Mouse (Mus musculus) heart, embryonic 13.5 days (tissue): ENCODE results near the gene Fto. TPM values are rescaled to one million over a fixed set of nuclear protein-coding genes. Genes with fewer than 3 reads are reported as not detected.

Experiments
- ATAC-seq: fragments of 200-750 bp; cut with Nextera tagmentation; 2 replicates; pipeline ENCODE4 v1.8.0; 2017; ENCODE audit warnings: moderate TSS enrichment; ENCODE audit not compliant: insufficient number of reproducible peaks, low FRiP score, low TSS enrichment; ENCODE audit errors: extremely low read depth
- H3K27ac ChIP-seq: fragments of 300-500 bp; sonication (generic); replicated peaks from 2 replicates; pipeline ENCODE4 v1.5.1; 2015; ENCODE audit warnings: moderate library complexity, mild to moderate bottlenecking, inconsistent platforms
- H3K27me3 ChIP-seq: fragments of 300-500 bp; sonication (generic); replicated peaks from 2 replicates; pipeline ENCODE4 v1.6.1; 2015; ENCODE audit warnings: mild to moderate bottlenecking, inconsistent platforms
- H3K36me3 ChIP-seq: fragments of 300-500 bp; sonication (generic); 2 replicates; pipeline ENCODE4 v1.6.1; 2015; ENCODE audit warnings: mild to moderate bottlenecking, inconsistent platforms
- H3K4me1 ChIP-seq: fragments of 300-500 bp; sonication (generic); 2 replicates; pipeline ENCODE4 v1.6.1; 2015; ENCODE audit warnings: inconsistent platforms
- H3K4me2 ChIP-seq: fragments of 300-500 bp; sonication (generic); 2 replicates; pipeline ENCODE4 v1.6.1; 2015; ENCODE audit warnings: inconsistent platforms, mild to moderate bottlenecking, moderate library complexity
- H3K4me3 ChIP-seq: fragments of 300-500 bp; sonication (generic); 2 replicates; pipeline ENCODE4 v1.5.1; 2015; ENCODE audit warnings: moderate library complexity, mild to moderate bottlenecking, inconsistent platforms
- H3K9ac ChIP-seq: fragments of 300-500 bp; sonication (generic); 2 replicates; pipeline ENCODE4 v1.6.1; 2015; ENCODE audit warnings: inconsistent platforms, mild to moderate bottlenecking, moderate library complexity
- H3K9me3 ChIP-seq: fragments of 300-500 bp; sonication (generic); 2 replicates; pipeline ENCODE4 v1.6.1; 2016; ENCODE audit warnings: inconsistent platforms
- WGBS: fragments of 180-500 bp; shearing (Covaris S2); methylation state at CpG from one replicate; pipeline ENCODE4 v1.1.7; 2015; ENCODE audit warnings: mixed read lengths; 5-methylcytosine and 5-hydroxymethylcytosine counted together
- polyA plus RNA-seq: library from polyadenylated mRNA; unstranded; fragments of >200 nt; fragmentation: Nextera tagmentation; extraction: Ambion mirVana; gene quantifications from 2 replicates; pipeline ENCODE4 v1.2.1, GENCODE M21; 2015

Gene Fto
- polyA plus RNA-seq, 1 experiment from 2014 or later, result 64.3 TPM

- Histone ChIP-seq H3K9ac (no peak overlapping the region), H3K36me3 (peaks cover 3% of the 10 kb centered on the region), H3K27me3 (no peaks in the 10 kb centered on the region), H3K9me3 (no peaks in the 10 kb centered on the region), H3K27ac (no peak overlapping the region), H3K4me3 (no peak overlapping the region), H3K4me2 (no peak overlapping the region), H3K4me1 (0 out of 2 replicates have a peak, but pooled peaks cover 5% of the 10 kb centered on the region)
- no peak for ATAC-seq
- WGBS, result 65% methylated on average over 2 of the region's 2 CpGs
Measured at GRCm38 (mm10) chr8:91463757-91464156, 150.4 kb downstream of the Fto start.

- ATAC-seq, result no peak
- no peak overlapping the region for H3K9ac ChIP-seq
- no peak overlapping the region for H3K27ac ChIP-seq
- H3K27me3 ChIP-seq, result no peaks in the 10 kb centered on the region
- peaks cover 15% of the 10 kb centered on the region for H3K36me3 ChIP-seq
- no peaks in the 10 kb centered on the region for H3K9me3 ChIP-seq
- no peaks in the 10 kb centered on the region for H3K4me1 ChIP-seq
- no peak overlapping the region for H3K4me3 ChIP-seq
- no peak overlapping the region for H3K4me2 ChIP-seq
- 72% methylated on average over 3 of the region's 3 CpGs for whole genome bisulfite sequencing
Measured at GRCm38 (mm10) chr8:91467463-91467862, 154.1 kb downstream of the Fto start.

GRCm38 (mm10) chr8:91467881-91468534 lies 154.7 kb downstream of the Fto start:
- no peak overlapping the region for H3K27ac ChIP-seq
- H3K36me3 ChIP-seq, result peaks cover 15% of the 10 kb centered on the region
- no peak overlapping the region for H3K9ac ChIP-seq
- no peak overlapping the region for H3K4me3 ChIP-seq
- H3K4me2 ChIP-seq, result no peak overlapping the region
- ATAC-seq, result no peak
- no peaks in the 10 kb centered on the region for H3K27me3 ChIP-seq
- WGBS, result 72% methylated on average over 8 of the region's 8 CpGs
- H3K9me3 ChIP-seq, result no peaks in the 10 kb centered on the region
- H3K4me1 ChIP-seq, result no peaks in the 10 kb centered on the region

- no peak for ATAC-seq
- H3K4me3 ChIP-seq, result no peak overlapping the region
- H3K4me2 ChIP-seq, result no peak overlapping the region
- H3K9ac ChIP-seq, result no peak overlapping the region
- no peak overlapping the region for H3K27ac ChIP-seq
- H3K36me3 ChIP-seq, result peaks cover 18% of the 10 kb centered on the region
- 93% methylated on average over 8 of the region's 8 CpGs for WGBS
- H3K27me3 ChIP-seq, result no peaks in the 10 kb centered on the region
- no peaks in the 10 kb centered on the region for H3K4me1 ChIP-seq
- no peaks in the 10 kb centered on the region for H3K9me3 ChIP-seq
Measured at GRCm38 (mm10) chr8:91469441-91469840, 156.1 kb downstream of the Fto start.

GRCm38 (mm10) chr8:91474731-91475279 lies 161.5 kb downstream of the Fto start:
- Histone ChIP-seq H3K9ac (no peak overlapping the region), H3K4me3 (no peak overlapping the region), H3K9me3 (no peaks in the 10 kb centered on the region), H3K27me3 (no peaks in the 10 kb centered on the region), H3K36me3 (peaks cover 29% of the 10 kb centered on the region), H3K4me2 (no peak overlapping the region), H3K4me1 (no peaks in the 10 kb centered on the region), H3K27ac (no peak overlapping the region)
- WGBS, result 79% methylated on average over 6 of the region's 6 CpGs
- ATAC-seq, result no peak

GRCm38 (mm10) chr8:91476988-91477387 lies 163.7 kb downstream of the Fto start:
- Histone ChIP-seq H3K36me3 (peaks cover 27% of the 10 kb centered on the region), H3K9ac (no peak overlapping the region), H3K4me3 (no peak overlapping the region), H3K9me3 (no peaks in the 10 kb centered on the region), H3K4me2 (no peak overlapping the region), H3K4me1 (no peaks in the 10 kb centered on the region), H3K27me3 (no peaks in the 10 kb centered on the region), H3K27ac (no peak overlapping the region)
- WGBS, result 86% methylated on average over 5 of the region's 5 CpGs
- no peak for ATAC-seq

GRCm38 (mm10) chr8:91477471-91477870 lies 164.1 kb downstream of the Fto start:
- 87% methylated on average over 10 of the region's 10 CpGs for WGBS
- Histone ChIP-seq H3K4me2 (no peak overlapping the region), H3K9me3 (no peaks in the 10 kb centered on the region), H3K36me3 (peaks cover 23% of the 10 kb centered on the region), H3K4me3 (no peak overlapping the region), H3K27me3 (no peaks in the 10 kb centered on the region), H3K27ac (no peak overlapping the region), H3K9ac (no peak overlapping the region), H3K4me1 (peaks cover 3% of the 10 kb centered on the region; the same call in 1 of the 2 replicates)
- ATAC-seq, result no peak

- H3K9ac ChIP-seq, result no peak overlapping the region
- peaks cover 22% of the 10 kb centered on the region for H3K36me3 ChIP-seq
- no peaks in the 10 kb centered on the region for H3K27me3 ChIP-seq
- WGBS, result 71% methylated on average over 9 of the region's 9 CpGs
- ATAC-seq, result no peak
- H3K4me3 ChIP-seq, result no peak overlapping the region
- H3K27ac ChIP-seq, result no peak overlapping the region
- no peak overlapping the region for H3K4me2 ChIP-seq
- H3K4me1 ChIP-seq, result peaks cover 14% of the 10 kb centered on the region; the same call in 1 of the 2 replicates
- H3K9me3 ChIP-seq, result no peaks in the 10 kb centered on the region
Measured at GRCm38 (mm10) chr8:91482511-91482910, 169.2 kb downstream of the Fto start.

- ATAC-seq, result no peak
- H3K9me3 ChIP-seq, result no peaks in the 10 kb centered on the region
- no peak overlapping the region for H3K9ac ChIP-seq
- 45% methylated on average over 4 of the region's 4 CpGs for WGBS
- H3K4me1 ChIP-seq, result peaks cover 20% of the 10 kb centered on the region
- no peak overlapping the region for H3K27ac ChIP-seq
- H3K36me3 ChIP-seq, result peaks cover 22% of the 10 kb centered on the region
- no peak overlapping the region for H3K4me3 ChIP-seq
- H3K4me2 ChIP-seq, result no peak overlapping the region
- no peaks in the 10 kb centered on the region for H3K27me3 ChIP-seq
Measured at GRCm38 (mm10) chr8:91486394-91486793, 173.1 kb downstream of the Fto start.

- Histone ChIP-seq H3K9ac (no peak overlapping the region), H3K4me3 (no peak overlapping the region), H3K4me1 (peaks cover 22% of the 10 kb centered on the region), H3K27me3 (no peaks in the 10 kb centered on the region), H3K36me3 (peaks cover 22% of the 10 kb centered on the region), H3K27ac (no peak overlapping the region), H3K4me2 (no peak overlapping the region), H3K9me3 (no peaks in the 10 kb centered on the region)
- WGBS, result 86% methylated on average over 2 of the region's 2 CpGs
- ATAC-seq, result no peak
Measured at GRCm38 (mm10) chr8:91487456-91487855, 174.1 kb downstream of the Fto start.

- H3K4me1 ChIP-seq, result peaks cover 18% of the 10 kb centered on the region
- H3K4me2 ChIP-seq, result no peak overlapping the region
- no peaks in the 10 kb centered on the region for H3K27me3 ChIP-seq
- no peak overlapping the region for H3K4me3 ChIP-seq
- no peak overlapping the region for H3K9ac ChIP-seq
- ATAC-seq, result no peak
- H3K36me3 ChIP-seq, result peaks cover 18% of the 10 kb centered on the region
- no peaks in the 10 kb centered on the region for H3K9me3 ChIP-seq
- H3K27ac ChIP-seq, result no peak overlapping the region
- 52% methylated on average over 13 of the region's 13 CpGs for WGBS
Measured at GRCm38 (mm10) chr8:91488086-91488783, 174.9 kb downstream of the Fto start.
